Mouse (Mus musculus) lung, postnatal 0 days (tissue): ENCODE measurements at regions not wholly inside any gene's neighbourhood (a gene's known extent, or its start where the extent isn't known, plus 50 kb on each side); places are given as distances from the start of the nearest gene placed in this dataset.
"Not testable (repeated sequence)": the region's sequence is repeated elsewhere in the genome, so short reads cannot be mapped to it uniquely, and the experiment has no call there.

Experiments
- ATAC-seq: fragments of 200-750 bp; cut with Nextera tagmentation; 2 replicates; pipeline ENCODE4 v1.8.0; 2017; ENCODE audit warnings: moderate library complexity
- DNase-seq: peaks from one replicate; pipeline ENCODE4 v3.0.0-alpha.2; 2016; ENCODE audit warnings: low spot score
- H3K27ac ChIP-seq: fragments of 300-500 bp; sonication (generic); 2 replicates; pipeline ENCODE4 v1.5.1; 2014; ENCODE audit warnings: antibody characterized with exemption, mild to moderate bottlenecking, low read length, mixed read lengths
- H3K27me3 ChIP-seq: fragments of 300-500 bp; sonication (generic); replicated peaks from 2 replicates; pipeline ENCODE4 v1.6.1; 2014; ENCODE audit warnings: low read length, mixed read lengths; ENCODE audit not compliant: insufficient read depth
- H3K36me3 ChIP-seq: fragments of 300-500 bp; sonication (generic); 2 replicates; pipeline ENCODE4 v1.6.1; 2014; ENCODE audit warnings: low read length, mixed read lengths; ENCODE audit not compliant: insufficient read depth
- H3K4me1 ChIP-seq: fragments of 300-500 bp; sonication (generic); 2 replicates; pipeline ENCODE4 v1.6.1; 2014; ENCODE audit warnings: antibody characterized with exemption, low read depth, low read length, mixed read lengths; ENCODE audit not compliant: insufficient read depth
- H3K4me2 ChIP-seq: fragments of 300-500 bp; sonication (generic); replicated peaks from 2 replicates; pipeline ENCODE4 v1.6.1; 2014; ENCODE audit warnings: low read depth, mild to moderate bottlenecking, low read length, moderate library complexity, mixed read lengths
- H3K4me3 ChIP-seq: fragments of 300-500 bp; sonication (generic); 2 replicates; pipeline ENCODE4 v1.5.1; 2014; ENCODE audit warnings: low read depth, low read length
- H3K9ac ChIP-seq: fragments of 300-500 bp; sonication (generic); replicated peaks from 2 replicates; pipeline ENCODE4 v1.6.1; 2014; ENCODE audit warnings: low read depth, mild to moderate bottlenecking
- H3K9me3 ChIP-seq: fragments of 300-500 bp; sonication (generic); 2 replicates; pipeline ENCODE4 v1.6.1; 2016; ENCODE audit warnings: low read length, mixed read lengths
- CTCF ChIP-seq: IDR thresholded peaks from 2 replicates; pipeline ENCODE4 v1.5.1; 2016; ENCODE audit warnings: antibody characterized with exemption, mild to moderate bottlenecking
- EP300 ChIP-seq: IDR thresholded peaks from 2 replicates; pipeline ENCODE4 v1.6.1; 2016; ENCODE audit warnings: antibody characterized with exemption, mild to moderate bottlenecking, control low read depth
- WGBS: fragments of 180-500 bp; shearing (Covaris S2); extraction: QIAGEN DNeasy Blood & Tissue Kit; methylation state at CpG from one replicate; pipeline ENCODE4 v1.1.7; 2014; 5-methylcytosine and 5-hydroxymethylcytosine counted together

- Histone ChIP-seq H3K4me3 (no peak overlapping the region), H3K36me3 (no peaks in the 10 kb centered on the region), H3K4me1 (no peaks in the 10 kb centered on the region), H3K9ac (no peak overlapping the region), H3K27me3 (no peaks in the 10 kb centered on the region), H3K9me3 (no peaks in the 10 kb centered on the region), H3K4me2 (no peak overlapping the region), H3K27ac (no peak overlapping the region)
- 28% methylated on average over 2 of the region's 2 CpGs for WGBS
- no peak for TF ChIP-seq CTCF
- no peak for TF ChIP-seq EP300
- DNase-seq (no peak), ATAC-seq (no peak)
These were observed 617.4 kb upstream of the Negr1 start for GRCm38 (mm10) chr3:155944042-155944735.

- Histone ChIP-seq H3K9me3 (no peaks in the 10 kb centered on the region), H3K4me2 (no peak overlapping the region), H3K27ac (no peak overlapping the region), H3K9ac (no peak overlapping the region), H3K4me1 (no peaks in the 10 kb centered on the region), H3K36me3 (no peaks in the 10 kb centered on the region), H3K27me3 (no peaks in the 10 kb centered on the region), H3K4me3 (no peak overlapping the region)
- TF ChIP-seq EP300 (no peak), CTCF (no peak)
- WGBS, result 91% methylated on average over 2 of the region's 2 CpGs
- ATAC-seq (no peak), DNase-seq (no peak)
These were observed 616.4 kb upstream of the Negr1 start for GRCm38 (mm10) chr3:155945188-155945587.

- not testable (repeated sequence) for H3K36me3 ChIP-seq, H3K27me3 ChIP-seq, H3K9me3 ChIP-seq, H3K9ac ChIP-seq, DNase-seq, H3K4me2 ChIP-seq, H3K27ac ChIP-seq, ATAC-seq, H3K4me3 ChIP-seq, H3K4me1 ChIP-seq
- WGBS, result 31% methylated on average over 2 of the region's 2 CpGs
These were observed 599.1 kb upstream of the Negr1 start for GRCm38 (mm10) chr3:155962496-155962895.

- DNase-seq, result no peak
- no peak overlapping the region for H3K9ac ChIP-seq
- H3K9me3 ChIP-seq, result no peaks in the 10 kb centered on the region
- no peaks in the 10 kb centered on the region for H3K4me1 ChIP-seq
- no peak overlapping the region for H3K4me3 ChIP-seq
- no peak for TF ChIP-seq EP300
- TF ChIP-seq CTCF, result no peak
- no peak for ATAC-seq
- 49% methylated on average over 2 of the region's 2 CpGs for WGBS
- no peak overlapping the region for H3K27ac ChIP-seq
- no peaks in the 10 kb centered on the region for H3K36me3 ChIP-seq
- no peak overlapping the region for H3K4me2 ChIP-seq
- no peaks in the 10 kb centered on the region for H3K27me3 ChIP-seq
These were observed 582.0 kb upstream of the Negr1 start for GRCm38 (mm10) chr3:155979636-155980035.

GRCm38 (mm10) chr3:155994044-155994443 lies 567.5 kb upstream of the Negr1 start:
- no peak overlapping the region for H3K9ac ChIP-seq
- H3K4me3 ChIP-seq, result no peak overlapping the region
- no peak for TF ChIP-seq CTCF
- no peak for TF ChIP-seq EP300
- H3K27ac ChIP-seq, result no peak overlapping the region
- H3K27me3 ChIP-seq, result no peaks in the 10 kb centered on the region
- DNase-seq (peak; percentile 6), ATAC-seq (no peak)
- whole genome bisulfite sequencing, result 27% methylated on average over 2 of the region's 2 CpGs
- no peaks in the 10 kb centered on the region for H3K9me3 ChIP-seq
- H3K36me3 ChIP-seq, result no peaks in the 10 kb centered on the region
- H3K4me2 ChIP-seq, result no peak overlapping the region
- H3K4me1 ChIP-seq, result no peaks in the 10 kb centered on the region

- 55% methylated on average over 7 of the region's 7 CpGs for WGBS
- no peaks in the 10 kb centered on the region for H3K9me3 ChIP-seq
- H3K27ac ChIP-seq, result no peak overlapping the region
- no peaks in the 10 kb centered on the region for H3K36me3 ChIP-seq
- H3K4me2 ChIP-seq, result no peak overlapping the region
- no peak overlapping the region for H3K9ac ChIP-seq
- no peaks in the 10 kb centered on the region for H3K4me1 ChIP-seq
- no peaks in the 10 kb centered on the region for H3K27me3 ChIP-seq
- TF ChIP-seq CTCF, result no peak
- TF ChIP-seq EP300, result no peak
- ATAC-seq (no peak), DNase-seq (no peak)
- H3K4me3 ChIP-seq, result no peak overlapping the region
These were observed 543.8 kb upstream of the Negr1 start for GRCm38 (mm10) chr3:156017676-156018230.
